Comparison of ENCODE assay signal across 11 mouse cellular contexts in the genomic region with DNA sequence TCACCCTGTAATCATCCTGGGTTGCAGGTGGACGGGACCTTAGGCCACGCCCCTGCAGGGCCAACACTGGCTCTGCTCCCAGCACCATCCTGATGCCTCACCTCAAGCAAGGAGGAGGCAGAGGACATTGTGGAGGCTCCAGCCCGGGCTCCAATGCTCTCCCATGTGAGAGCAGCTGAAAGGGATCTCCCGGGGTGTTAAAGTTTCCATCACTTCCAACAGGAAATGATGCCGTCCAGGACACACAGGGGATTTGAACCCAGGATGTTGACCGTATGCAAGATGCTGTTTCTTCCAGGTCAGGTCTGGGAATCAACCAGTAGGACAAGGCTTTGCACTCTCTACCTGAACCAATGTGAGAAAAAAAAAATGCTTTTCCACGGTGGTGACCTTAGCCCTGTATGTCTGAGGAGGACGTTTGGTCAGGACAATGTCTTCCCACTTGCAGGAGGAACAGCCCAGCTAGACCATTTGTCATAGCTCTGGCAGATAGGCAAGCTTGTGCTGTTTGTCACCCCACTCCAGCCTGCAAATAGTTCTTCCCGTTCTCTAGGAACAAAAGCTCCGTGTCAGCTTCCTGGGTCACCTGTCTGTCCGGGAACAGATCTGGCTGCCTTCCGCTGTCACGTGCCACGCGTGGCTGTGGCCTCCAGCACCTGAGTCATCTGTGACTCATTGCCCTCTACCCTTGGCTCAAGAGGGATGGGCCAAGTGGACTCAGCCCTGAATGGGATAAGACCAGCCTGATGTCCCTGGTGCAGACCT. TPM values are rescaled to one million over a fixed set of nuclear protein-coding genes. Genes with fewer than 3 reads are reported as not detected.
DNase-seq lines count a peak whose midpoint lies in the region; ATAC-seq and TF ChIP-seq lines count a peak whose summit lies in the region.
"Had no signal": no experiment of that assay in that cellular context is flagged by ENCODE, and none has a peak within 500 bp of the region (broad histone marks: within the 10 kb centered on the region; RNA-seq: fewer than 3 reads in every experiment).

No protein-coding gene starts in this region.

- peak; percentile 67 to 75 for DNase-seq in heart, adult 18-20 months
- DNase-seq in heart, postnatal 25 days (ENCODE audit: low spot score), result no peak
- DNase-seq in lung, postnatal 0 days (ENCODE audit: low spot score), result peak; percentile 58
- DNase-seq in lung, adult 2 months, result no peak
- DNase-seq in adrenal gland, postnatal 36 days, result peak; percentile 87
- DNase-seq in cerebellum, adult 2 months, result no peak

- TF ChIP-seq EP300 in lung, postnatal 0 days (IDR thresholded peaks at IDR 0.05), result peak; percentile 63

- no peak for TF ChIP-seq POLR2A in lung, adult 2 months (IDR thresholded peaks at IDR 0.05; ENCODE audit: borderline replicate concordance, extremely low read depth, low read depth, low read length)
- TF ChIP-seq POLR2A in small intestine, adult 2 months (IDR thresholded peaks at IDR 0.05; ENCODE audit: low read depth, low read length), result no peak; the same call in 1 of the 2 replicates
- no peak for TF ChIP-seq POLR2A in cerebellum, adult 2 months (IDR thresholded peaks at IDR 0.05; ENCODE audit: borderline replicate concordance, insufficient read depth, low read length)

- no peak overlapping the region for H3K27ac ChIP-seq in lung, postnatal 0 days (ENCODE audit: low read length)
- peak overlapping the region; percentile 89 for H3K27ac ChIP-seq in small intestine, adult 2 months (ENCODE audit: insufficient read depth, low read depth, low read length)
- H3K27ac ChIP-seq in cerebellum, adult 2 months (ENCODE audit: insufficient read depth, low read length), result no peak overlapping the region
- H3K27ac ChIP-seq in midbrain, embryonic 13.5 days, result no peak overlapping the region
- H3K27ac ChIP-seq: hindbrain, embryonic 10.5 days; limb, embryonic 13.5 days had no signal

- ATAC-seq in lung, postnatal 0 days, result peak; percentile 71
- ATAC-seq in midbrain, embryonic 13.5 days, result no peak

- no peak for TF ChIP-seq CTCF in lung, postnatal 0 days (IDR thresholded peaks at IDR 0.05)
- no peak for TF ChIP-seq CTCF in lung, adult 2 months (IDR thresholded peaks at IDR 0.05; ENCODE audit: insufficient read depth, low read length)
- TF ChIP-seq CTCF in small intestine, adult 2 months (IDR thresholded peaks at IDR 0.05; ENCODE audit: extremely low read depth, insufficient read length, insufficient replicate concordance, low read depth, low read length), result no peak
- TF ChIP-seq CTCF in cerebellum, adult 2 months (IDR thresholded peaks at IDR 0.05; ENCODE audit: borderline replicate concordance, insufficient read depth, low read depth, low read length), result no peak

- no peaks in the 10 kb centered on the region for H3K9me3 ChIP-seq in lung, postnatal 0 days (ENCODE audit: low read length)
- H3K9me3 ChIP-seq in midbrain, embryonic 13.5 days, result no peaks in the 10 kb centered on the region
- H3K9me3 ChIP-seq: hindbrain, embryonic 10.5 days; limb, embryonic 13.5 days had no signal

- H3K27me3 ChIP-seq in lung, postnatal 0 days (replicated peaks; ENCODE audit: insufficient read depth, low read length), result no peaks in the 10 kb centered on the region
- no peaks in the 10 kb centered on the region for H3K27me3 ChIP-seq in small intestine, adult 2 months (ENCODE audit: control insufficient read depth, insufficient read depth, low read length)
- H3K27me3 ChIP-seq in cerebellum, adult 2 months (ENCODE audit: control insufficient read depth, insufficient read depth, low read length), result no peaks in the 10 kb centered on the region
- H3K27me3 ChIP-seq in midbrain, embryonic 13.5 days, result no peaks in the 10 kb centered on the region
- H3K27me3 ChIP-seq: limb, embryonic 13.5 days had no signal

- H3K4me2 ChIP-seq in lung, postnatal 0 days (replicated peaks; ENCODE audit: low read depth, low read length), result no peak overlapping the region
- H3K4me2 ChIP-seq in midbrain, embryonic 13.5 days (replicated peaks), result no peak overlapping the region
- H3K4me2 ChIP-seq: limb, embryonic 13.5 days; midbrain, embryonic 11.5 days had no signal

- H3K9ac ChIP-seq in lung, postnatal 0 days (replicated peaks; ENCODE audit: low read depth), result no peak overlapping the region
- H3K9ac ChIP-seq in midbrain, embryonic 13.5 days (replicated peaks), result no peak overlapping the region
- H3K9ac ChIP-seq: limb, embryonic 13.5 days had no signal

- no peak overlapping the region for H3K4me3 ChIP-seq in lung, postnatal 0 days (ENCODE audit: low read depth, low read length)
- no peak overlapping the region for H3K4me3 ChIP-seq in lung, adult 2 months (replicated peaks; ENCODE audit: extremely low read depth, low read depth, low read length)
- no peak overlapping the region for H3K4me3 ChIP-seq in small intestine, adult 2 months (ENCODE audit: low read depth, low read length)
- no peak overlapping the region for H3K4me3 ChIP-seq in cerebellum, adult 2 months (replicated peaks; ENCODE audit: insufficient read depth, low read depth, low read length)
- H3K4me3 ChIP-seq in midbrain, embryonic 13.5 days (replicated peaks), result no peak overlapping the region
- H3K4me3 ChIP-seq: hindbrain, embryonic 10.5 days; limb, embryonic 13.5 days had no signal

- no peaks in the 10 kb centered on the region for H3K4me1 ChIP-seq in lung, postnatal 0 days (ENCODE audit: insufficient read depth, low read depth, low read length)
- H3K4me1 ChIP-seq in lung, adult 2 months (ENCODE audit: control insufficient read depth, insufficient read depth, low read length), result peaks cover 4% of the 10 kb centered on the region
- peaks cover 27% of the 10 kb centered on the region for H3K4me1 ChIP-seq in small intestine, adult 2 months (ENCODE audit: control insufficient read depth, insufficient read depth, insufficient read length, low read length)
- H3K4me1 ChIP-seq in cerebellum, adult 2 months (ENCODE audit: control insufficient read depth, insufficient read depth, low read length), result no peaks in the 10 kb centered on the region
- H3K4me1 ChIP-seq in midbrain, embryonic 13.5 days (replicated peaks), result no peaks in the 10 kb centered on the region
- H3K4me1 ChIP-seq: limb, embryonic 13.5 days had no signal

- intact Hi-C loops in heart, postnatal 25 days (cut with DNase I), result no loop called here

- H3K36me3 ChIP-seq in lung, postnatal 0 days (ENCODE audit: insufficient read depth, low read length), result no peaks in the 10 kb centered on the region
- H3K36me3 ChIP-seq in small intestine, adult 2 months (ENCODE audit: control insufficient read depth, insufficient read depth, low read length), result no peaks in the 10 kb centered on the region
- no peaks in the 10 kb centered on the region for H3K36me3 ChIP-seq in midbrain, embryonic 13.5 days
- H3K36me3 ChIP-seq: hindbrain, embryonic 10.5 days; limb, embryonic 13.5 days had no signal

- 46% methylated on average over 15 of the region's 15 CpGs for WGBS in lung, postnatal 0 days
- WGBS in lung, adult 2 months, result 50% methylated on average over 15 of the region's 15 CpGs
- WGBS in small intestine, adult 2 months, result 30% methylated on average over 15 of the region's 15 CpGs
- 76% methylated on average over 15 of the region's 15 CpGs for WGBS in cerebellum, adult 2 months
- 84% methylated on average over 15 of the region's 15 CpGs for WGBS in midbrain, embryonic 13.5 days

RNA-seq across cellular contexts. Expression of a gene that starts 28.3 kb away (rescaled TPM):
- total RNA-seq in heart, adult 18-20 months (2021), result 100 to 1,000 TPM; 233 to 240 TPM
- 100 to 1,000 TPM; 257 to 275 TPM for total RNA-seq in heart, postnatal 25 days (2021)
- polyA plus RNA-seq in lung, postnatal 0 days (2015; fragmentation: Nextera tagmentation; extraction: Ambion mirVana), result 21.4 and 31.9 TPM in 2 replicates
- polyA plus RNA-seq in lung, adult 2 months (2012; rRNA removed), result 1,228 and 1,453 TPM in 2 replicates
- total RNA-seq in adrenal gland, postnatal 36 days (2021), result 100 to 1,000 TPM; 330 to 830 TPM
- 108 and 177 TPM in 2 replicates for polyA plus RNA-seq in small intestine, adult 2 months (2012; rRNA removed)
- polyA plus RNA-seq in cerebellum, adult 2 months (2012; rRNA removed), result 195 and 196 TPM in 2 replicates
- 2.7 and 3.4 TPM in 2 replicates for polyA plus RNA-seq in midbrain, embryonic 13.5 days (2015; fragmentation: Nextera tagmentation; extraction: Ambion mirVana)

Comparison
In these comparisons a context has a peak if more than half of its experiments do, and no peak if none do; other contexts are left out.
1. DNase-seq: peak in heart, adult 18-20 months (2 of 2), lung, postnatal 0 days (single experiment) and adrenal gland, postnatal 36 days (2 of 2); none in heart, postnatal 25 days (single experiment), lung, adult 2 months (single experiment) and cerebellum, adult 2 months (0 of 2).